Mouse (Mus musculus) inflammation-experienced regulatory T-cells, adult 6 months (primary cell): ENCODE data around the gene Tnik. TPM values are rescaled to one million over a fixed set of nuclear protein-coding genes. Genes with fewer than 3 reads are reported as not detected.

Experiments used
- ATAC-seq: one replicate; pipeline ENCODE4 v1.8.0; 2017
- polyA plus RNA-seq, 3 experiments: library from polyadenylated mRNA; unstranded; fragments of 100-300 nt; shearing (Covaris generic); gene quantifications; one replicate each; pipeline ENCODE4 v1.2.1; 2017

Gene Tnik
- polyA plus RNA-seq, 3 experiments from 2014 or later = 41.3 to 66.3 (median 64.8) TPM

GRCm38 (mm10) chr3:28551756-28552155 lies 288.7 kb downstream of the Tnik start:
- no peak for ATAC-seq

DNA sequence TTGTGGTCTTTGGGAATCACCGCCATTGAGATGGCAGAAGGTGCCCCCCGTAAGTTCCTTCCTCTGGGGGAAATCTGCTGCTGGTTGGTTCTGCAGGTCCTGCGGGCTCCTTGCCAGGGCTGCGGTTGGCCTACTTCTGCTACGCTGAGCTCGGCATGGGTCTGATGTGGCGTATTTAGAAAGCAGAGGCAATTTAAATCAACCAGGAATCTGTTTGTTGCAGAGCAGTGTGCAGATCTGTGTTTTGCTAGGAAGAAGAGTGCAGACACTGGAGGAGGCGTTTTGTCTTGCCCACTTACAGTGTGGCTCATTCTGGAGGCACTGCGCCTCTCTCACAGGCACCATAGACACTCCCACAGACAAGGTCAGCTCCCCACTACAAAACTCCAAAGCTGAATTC lies 291.9 kb downstream of the Tnik start:
- no peak for ATAC-seq

DNA sequence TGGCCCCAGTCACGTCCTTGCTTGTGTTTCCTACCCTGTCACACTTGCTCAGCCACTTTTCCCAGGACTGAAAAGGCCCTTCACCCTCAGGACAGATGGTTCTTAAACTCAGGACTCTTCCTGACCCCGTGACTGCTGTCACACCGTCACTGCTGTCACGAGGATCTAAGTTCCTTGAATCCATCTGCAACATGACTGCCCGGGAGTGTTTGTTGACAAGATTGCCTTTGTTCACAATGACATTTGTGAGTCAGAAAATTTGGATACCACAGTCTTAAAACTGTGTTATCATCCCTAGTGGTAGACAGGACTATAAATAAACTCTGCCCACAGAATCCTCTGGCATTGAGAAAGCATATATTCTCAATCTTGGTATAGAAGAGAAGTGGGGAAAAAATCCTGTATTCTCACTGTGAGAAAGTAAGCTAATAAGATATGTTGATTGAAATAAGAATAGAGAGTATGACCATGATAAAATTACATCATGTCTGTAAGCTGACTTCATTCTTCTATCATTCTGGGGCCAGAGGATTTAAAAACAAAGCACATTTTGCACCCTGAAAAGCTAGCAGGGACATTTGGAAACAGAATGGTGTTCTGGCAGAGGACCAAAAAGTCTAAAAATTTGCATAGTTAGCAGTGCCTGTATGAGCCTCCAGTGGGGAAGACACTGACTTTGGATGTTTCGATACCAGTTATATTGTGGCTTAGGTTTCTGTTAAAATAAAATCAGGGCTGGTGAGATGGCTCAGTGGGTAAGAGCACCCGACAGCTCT lies 293.0 kb downstream of the Tnik start:
- no peak for ATAC-seq

DNA sequence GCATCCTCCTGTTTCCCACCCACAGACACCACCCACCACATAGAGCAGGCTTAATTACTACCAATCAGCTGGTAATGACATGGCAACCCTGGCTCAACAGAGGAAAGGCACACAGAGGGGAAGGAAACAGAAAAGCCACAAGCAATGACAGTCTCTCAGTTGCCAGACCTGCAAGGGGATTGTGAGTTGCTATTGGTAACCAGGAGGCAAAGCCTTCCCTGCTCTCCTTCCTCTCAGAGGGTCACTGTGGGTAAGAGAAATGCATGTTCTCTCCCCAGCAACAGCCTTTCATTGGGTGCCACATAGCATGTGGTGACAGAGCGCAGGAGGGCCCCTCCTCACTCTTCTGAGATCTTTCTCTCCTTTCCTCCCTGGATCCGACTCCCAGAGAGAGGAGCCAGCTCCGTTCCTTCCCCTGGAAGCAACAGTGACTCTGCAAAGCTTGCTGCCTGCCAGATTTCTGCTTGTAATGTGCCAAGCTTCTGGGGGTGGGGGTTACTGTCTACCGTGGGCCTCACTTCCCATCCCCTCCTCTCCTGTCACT lies 295.4 kb downstream of the Tnik start:
- ATAC-seq = no peak

GRCm38 (mm10) chr3:28561408-28561807 lies 298.4 kb downstream of the Tnik start:
- no peak for ATAC-seq

DNA sequence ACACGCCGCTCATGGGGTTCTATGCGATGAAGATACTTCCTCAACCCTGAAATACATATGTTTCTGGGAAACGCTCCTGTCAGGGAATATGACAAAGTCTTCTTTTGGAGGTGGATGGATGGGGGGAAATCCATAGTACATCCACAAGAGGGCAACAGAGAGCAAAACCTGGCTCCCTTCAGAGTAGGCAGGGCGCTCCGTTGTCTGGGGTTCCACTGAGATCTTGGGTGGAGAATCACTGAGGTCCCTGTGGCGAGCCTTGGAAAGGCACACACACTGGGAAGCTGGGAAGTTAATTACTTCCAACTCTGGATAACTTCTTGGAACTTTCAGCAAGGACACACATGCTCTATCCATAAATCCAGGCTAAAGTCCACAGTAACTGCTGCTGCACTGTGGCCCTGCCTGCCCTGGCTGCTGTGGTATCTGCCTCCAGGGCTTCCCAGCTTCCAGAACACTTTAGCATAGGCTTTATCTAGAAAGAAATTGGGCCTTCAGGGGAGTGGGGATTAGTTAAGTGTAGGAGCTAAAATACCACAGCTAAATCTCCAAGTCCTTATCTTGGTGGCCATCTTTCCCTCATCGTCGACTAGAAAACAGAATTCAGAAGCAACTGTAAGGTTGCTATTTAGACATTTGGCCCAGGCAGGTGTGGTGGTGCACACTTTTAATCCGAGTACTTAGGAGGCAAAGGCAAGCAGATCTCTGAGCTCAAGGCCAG lies 299.8 kb downstream of the Tnik start:
- ATAC-seq = no peak

GRCm38 (mm10) chr3:28564370-28565357 lies 301.6 kb downstream of the Tnik start:
- ATAC-seq = no peak

DNA sequence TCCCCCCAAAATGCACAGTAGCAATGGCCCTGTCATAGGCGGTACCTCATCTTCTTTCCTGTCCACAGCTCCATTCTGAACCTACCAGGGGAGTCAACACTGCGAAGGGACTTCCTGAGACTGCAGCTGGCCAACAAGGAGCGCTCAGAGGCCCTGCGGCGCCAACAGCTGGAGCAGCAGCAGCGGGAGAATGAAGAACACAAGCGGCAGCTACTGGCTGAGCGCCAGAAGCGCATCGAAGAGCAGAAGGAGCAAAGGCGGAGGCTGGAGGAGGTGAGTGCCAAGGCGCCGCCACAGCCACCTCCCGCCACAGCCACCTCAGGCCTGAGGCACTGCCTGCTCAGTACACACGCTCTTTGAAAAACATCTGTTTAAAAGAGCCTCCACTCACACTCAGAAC lies 314.3 kb downstream of the Tnik start:
- ATAC-seq = no peak

DNA sequence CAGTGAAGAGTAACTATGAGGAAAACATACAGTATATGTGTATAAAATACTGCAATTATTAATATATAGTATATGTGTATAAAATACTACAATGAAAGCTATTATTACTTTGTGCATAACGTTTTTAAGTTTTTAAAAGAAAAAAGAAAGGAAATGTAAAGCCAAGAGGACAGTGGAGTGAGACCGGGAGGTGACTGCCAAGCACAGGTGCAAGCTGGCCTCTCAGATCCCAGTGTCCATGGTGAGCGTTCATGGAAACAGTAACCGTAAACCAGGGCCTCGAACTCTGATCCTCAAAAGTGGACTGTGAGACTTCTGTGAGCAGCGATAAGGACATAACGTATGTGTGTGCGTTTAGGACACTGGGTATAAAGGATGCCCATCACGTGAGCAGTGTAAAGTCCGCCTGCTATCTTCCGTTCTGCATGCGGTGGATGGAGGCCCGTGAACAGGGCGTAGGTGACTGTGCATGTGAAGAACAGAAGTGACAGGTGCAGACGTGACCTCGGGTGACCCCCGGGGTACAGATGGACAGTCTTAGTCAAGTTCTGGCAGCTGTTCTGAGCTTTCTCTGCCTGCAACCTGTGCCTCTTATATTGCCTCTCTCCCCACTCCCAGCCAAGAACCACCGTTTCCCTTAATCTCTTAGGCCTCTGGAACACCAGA lies 316.1 kb downstream of the Tnik start:
- ATAC-seq = no peak

GRCm38 (mm10) chr3:28585750-28586465 lies 322.9 kb downstream of the Tnik start:
- no peak for ATAC-seq

DNA sequence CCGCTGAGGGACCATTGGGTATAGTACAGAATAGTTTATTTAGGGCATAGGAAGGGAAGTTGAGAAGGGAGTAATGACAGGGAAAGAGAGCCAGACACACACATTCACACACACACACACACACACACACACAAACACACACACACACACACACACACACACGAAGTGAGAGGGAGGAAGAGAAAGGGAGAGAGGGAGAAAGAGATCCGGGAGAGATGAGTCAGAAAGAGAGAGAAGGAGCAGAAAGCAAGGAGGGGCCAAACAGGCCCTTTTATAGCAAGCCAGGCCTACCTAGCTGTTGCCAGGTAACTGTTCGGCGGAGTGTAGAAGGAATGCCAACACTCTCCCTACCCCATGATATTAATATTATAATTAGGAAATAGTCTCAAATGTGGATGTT lies 324.8 kb downstream of the Tnik start:
- no peak for ATAC-seq

GRCm38 (mm10) chr3:28591345-28591744 lies 328.3 kb downstream of the Tnik start:
- no peak for ATAC-seq

DNA sequence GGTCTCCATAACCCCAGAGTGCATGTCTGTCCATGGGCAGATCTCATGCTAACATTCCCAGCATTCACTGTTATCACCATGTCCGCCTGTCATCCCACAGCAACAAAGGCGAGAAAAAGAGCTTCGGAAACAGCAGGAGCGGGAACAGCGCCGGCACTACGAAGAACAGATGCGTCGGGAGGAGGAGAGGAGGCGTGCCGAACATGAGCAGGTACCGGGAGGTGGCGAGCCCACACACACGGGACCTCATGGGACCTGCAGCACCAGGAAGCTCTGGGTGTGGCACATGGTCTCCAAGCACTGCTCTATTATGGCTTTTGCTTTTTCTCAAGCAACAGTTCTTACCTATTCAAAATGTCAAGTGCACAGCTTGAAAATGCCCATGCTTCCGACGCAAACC lies 330.9 kb downstream of the Tnik start:
- no peak for ATAC-seq

DNA sequence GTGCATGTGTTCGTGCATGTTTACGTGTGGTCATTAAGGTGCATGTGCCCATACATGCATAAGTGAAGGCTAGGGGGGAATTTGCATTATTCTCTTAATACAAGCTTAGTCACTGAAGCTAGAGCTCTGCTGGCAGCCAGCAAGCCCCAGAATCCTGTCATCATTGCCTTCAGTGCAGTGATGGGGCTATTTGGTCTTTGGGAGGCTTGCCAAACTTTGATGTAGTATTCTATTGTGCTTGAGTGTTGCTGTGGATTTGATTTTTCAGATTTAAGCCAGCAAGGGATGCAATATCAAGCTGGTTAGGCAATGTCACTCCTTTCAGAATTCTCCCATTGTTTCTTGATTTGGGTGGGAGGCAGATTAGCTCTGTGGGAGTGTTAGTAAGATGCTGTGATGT lies 336.5 kb downstream of the Tnik start:
- no peak for ATAC-seq

- ATAC-seq = no peak
Observed at GRCm38 (mm10) chr3:28606741-28607140, 343.7 kb downstream of the Tnik start.

DNA sequence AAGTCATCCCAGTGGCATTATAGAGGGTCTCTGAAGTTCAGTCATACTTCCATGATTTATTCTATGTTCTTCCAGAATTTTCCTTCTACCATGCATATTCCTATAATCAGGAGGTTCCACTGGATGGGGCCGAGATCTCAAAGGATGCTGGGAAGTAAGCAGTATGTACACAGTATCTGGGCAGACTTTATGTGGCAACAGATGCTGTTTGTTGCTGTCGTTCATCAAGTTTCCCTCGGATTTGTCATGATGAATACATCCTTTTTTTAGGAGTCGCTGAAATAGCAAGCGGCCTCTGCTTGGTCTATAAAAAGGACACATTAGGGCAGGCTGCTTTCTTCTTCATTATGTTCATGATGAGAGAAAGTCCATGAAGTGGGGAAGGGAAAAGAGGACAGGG lies 349.3 kb downstream of the Tnik start:
- no peak for ATAC-seq

GRCm38 (mm10) chr3:28616386-28616785 lies 353.4 kb downstream of the Tnik start:
- ATAC-seq = no peak

DNA sequence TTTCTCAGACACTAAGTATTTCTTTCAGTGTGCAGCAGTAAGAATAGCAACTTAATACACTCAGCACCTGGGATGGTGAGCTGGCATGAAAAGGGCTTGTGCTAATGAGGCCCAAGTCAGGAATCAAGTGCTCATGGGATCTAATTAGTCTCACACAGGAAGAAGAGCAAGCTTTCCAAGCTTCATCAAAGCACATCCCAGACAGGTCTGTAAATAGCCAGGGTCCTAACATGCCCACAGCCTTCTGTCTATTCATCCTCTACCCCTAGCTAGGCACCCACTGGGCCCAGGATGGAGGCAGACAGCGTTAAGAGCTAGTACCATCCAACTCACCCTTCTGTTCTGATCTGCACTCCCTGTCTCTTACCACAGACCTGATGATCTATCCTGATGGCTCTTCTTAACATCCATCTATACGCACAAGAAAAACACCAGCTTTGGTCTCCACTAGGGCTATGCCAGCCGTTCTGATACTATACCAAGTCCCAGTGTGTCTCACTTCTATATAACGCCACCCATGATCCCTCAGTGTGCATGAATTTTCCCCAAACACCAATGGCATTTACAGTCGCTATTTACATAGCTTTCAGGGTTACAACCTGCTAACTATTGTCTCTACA lies 354.1 kb downstream of the Tnik start:
- ATAC-seq = no peak

DNA sequence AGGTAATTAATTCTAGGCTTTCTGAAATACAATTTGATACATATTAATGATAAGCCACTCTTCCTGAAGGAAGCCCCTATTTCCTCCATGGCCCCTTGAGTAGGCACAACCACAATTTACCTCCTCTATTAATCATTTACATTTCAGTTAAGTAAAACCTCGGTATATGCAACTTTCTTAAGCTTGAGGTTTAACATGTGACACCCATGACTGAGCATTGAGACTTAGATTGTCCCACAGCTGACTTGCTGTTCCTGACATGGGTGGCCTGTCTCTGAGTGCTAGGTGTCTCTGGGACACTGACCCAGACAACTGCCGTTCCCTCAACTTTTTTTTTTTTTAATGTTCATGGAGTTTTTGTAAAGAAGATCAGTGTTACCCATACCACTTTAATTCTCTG lies 358.8 kb downstream of the Tnik start:
- no peak for ATAC-seq

DNA sequence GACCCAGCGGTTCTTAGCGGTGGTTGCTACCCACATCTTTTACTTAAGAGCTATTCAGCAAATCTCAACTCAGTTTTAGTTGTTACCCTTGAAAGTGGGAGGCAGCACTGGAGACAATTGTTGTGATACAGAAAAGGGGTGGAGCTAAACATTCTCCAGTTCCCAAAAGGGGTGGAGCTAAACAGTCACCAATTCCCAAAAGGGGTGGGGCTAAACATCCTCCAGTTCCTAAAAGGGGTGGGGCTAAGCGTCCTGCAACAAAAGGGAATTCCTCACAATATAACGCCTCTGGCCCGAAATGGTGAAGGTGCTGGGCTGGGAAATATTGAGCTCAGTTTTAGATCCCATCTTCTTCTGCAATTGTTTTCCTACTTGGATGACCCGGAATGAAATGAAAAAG lies 363.8 kb downstream of the Tnik start:
- ATAC-seq = no peak

- no peak for ATAC-seq
Observed at GRCm38 (mm10) chr3:28636778-28637177, 373.8 kb downstream of the Tnik start.
